Mouse (Mus musculus): ENCODE measurements around the gene Tnks2.

GRCm38 (mm10) chr19:36897778-36898177, 63.7 kb downstream of the Tnks2 start:
- TF ChIP-seq CTCF (IDR thresholded peaks at IDR 0.05; ENCODE audit: low read depth, low read length) (no peak; the same call in 1 of the 2 replicates), GATA2 (IDR thresholded peaks at IDR 0.05; ENCODE audit: borderline replicate concordance, low read depth, low read length) (no peak), GATA1 (IDR thresholded peaks at IDR 0.05; ENCODE audit: borderline replicate concordance, low read length) (no peak), TAL1 (conservative IDR thresholded peaks at IDR 0.05; ENCODE audit: low read depth, low read length) (no peak)

All from G1E (cell line).